Mouse (Mus musculus) cerebellum, adult 11 months (tissue): Measurements from ENCODE around the gene H2al1g.
"Not testable (repeated sequence)": the region's sequence is repeated elsewhere in the genome, so short reads cannot be mapped to it uniquely, and the experiment has no call there.

ENCODE experiments used
- DNase-seq: peaks from one replicate; pipeline ENCODE4 v3.0.0; 2022

Gene H2al1g

DNA sequence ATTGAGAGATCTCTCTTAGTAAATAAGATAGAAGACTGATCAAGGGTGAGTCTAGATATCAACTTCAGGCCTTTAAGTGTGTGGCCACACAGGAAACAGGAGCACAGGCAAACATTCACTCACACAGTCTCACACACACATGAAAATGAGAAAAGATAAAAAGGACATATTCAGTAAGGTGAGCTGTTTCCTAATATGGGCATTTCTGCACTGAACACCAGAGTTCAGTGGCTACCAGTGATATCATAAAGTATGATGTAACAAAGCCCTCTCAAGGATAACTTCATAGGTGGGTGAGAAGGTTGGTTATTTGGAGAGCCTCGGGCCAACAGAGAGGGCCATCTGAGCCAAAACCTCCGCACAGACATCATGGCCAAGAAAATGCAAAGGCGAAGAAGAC is at the start of gene H2al1g:
H2al1g (plus strand) TSS at position 301 of the 400 bp plus-strand sequence.
- not testable (repeated sequence) for DNase-seq

DNA sequence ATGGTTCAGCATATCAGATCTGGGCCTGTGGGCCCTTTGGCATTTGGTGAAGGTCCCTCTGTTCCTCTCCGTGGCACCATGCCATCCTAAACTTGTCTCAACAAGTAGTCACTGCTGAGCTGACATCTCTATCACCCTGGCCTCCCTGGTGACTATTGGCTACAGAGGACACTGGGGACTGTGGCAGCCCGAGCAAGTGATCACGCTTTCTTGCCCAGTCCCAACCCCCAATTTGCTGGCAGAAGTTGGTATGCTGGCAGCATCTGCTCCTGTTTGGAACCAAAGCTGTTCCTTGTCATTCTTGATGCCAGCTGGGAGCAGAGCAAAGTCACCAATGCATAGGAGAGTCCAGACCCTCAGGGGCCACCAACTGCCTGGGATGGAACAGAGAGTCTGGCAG is 49.0 kb upstream of the H2al1g start:
- DNase-seq = peak; percentile 10

DNA sequence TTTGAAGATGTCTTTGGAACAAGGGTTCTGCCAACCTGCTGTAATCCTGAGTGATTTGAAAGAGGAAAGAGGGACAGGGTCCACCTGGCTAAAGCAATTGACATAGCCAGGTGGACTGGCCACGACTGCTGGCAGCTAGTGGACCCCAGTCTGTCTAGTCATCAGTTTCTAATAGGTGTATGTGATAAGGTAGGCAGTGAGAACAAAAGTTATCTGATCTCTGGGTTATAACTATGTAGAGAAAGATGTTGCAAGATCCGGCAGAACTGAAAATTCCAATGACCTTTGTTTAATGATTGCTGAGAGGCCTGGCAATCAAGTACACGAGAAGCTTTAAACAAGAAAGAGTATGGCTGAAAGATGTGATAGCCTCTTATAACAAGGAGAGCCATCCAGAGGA is 44.9 kb upstream of the H2al1g start:
- no peak for DNase-seq

DNA sequence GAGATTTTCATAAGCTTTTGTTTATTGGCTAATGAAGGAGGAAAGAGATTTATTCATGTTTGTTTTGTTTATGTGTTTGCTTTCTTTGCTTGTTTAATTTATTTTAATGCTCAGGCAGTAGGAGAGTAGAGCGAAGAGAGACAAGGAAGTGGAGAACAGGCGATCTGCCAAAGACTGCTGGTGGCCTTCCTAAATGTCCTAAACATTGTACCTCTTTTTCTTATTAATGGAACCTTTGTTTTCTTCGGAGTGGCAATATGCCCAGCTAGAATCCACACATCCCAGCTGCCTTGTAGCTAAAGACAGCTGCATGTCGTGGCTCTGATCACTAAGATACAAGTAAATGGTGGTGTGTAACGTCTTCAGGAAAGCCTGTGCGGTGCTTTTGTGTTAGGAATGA is 41.0 kb upstream of the H2al1g start:
- no peak for DNase-seq

DNA sequence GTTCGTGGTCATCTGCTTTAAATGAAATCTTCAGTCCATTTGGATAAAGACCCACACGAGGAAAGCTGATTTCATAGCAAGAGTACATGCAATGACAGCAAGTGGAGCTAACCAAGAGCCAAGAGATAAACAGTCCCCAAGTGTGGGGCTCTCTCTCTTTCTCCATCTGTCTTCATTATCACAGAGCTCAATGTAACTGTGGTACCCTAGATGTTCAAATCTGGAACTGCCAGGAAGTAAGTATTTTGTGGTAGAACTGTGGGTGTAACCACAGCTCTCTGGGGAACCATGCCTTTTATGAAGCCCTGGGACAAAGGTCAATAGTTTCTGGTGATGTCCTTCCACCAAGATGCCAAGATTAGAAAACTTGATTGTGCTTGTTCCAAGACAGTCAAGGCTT is 37.3 kb upstream of the H2al1g start:
- no peak for DNase-seq

DNA sequence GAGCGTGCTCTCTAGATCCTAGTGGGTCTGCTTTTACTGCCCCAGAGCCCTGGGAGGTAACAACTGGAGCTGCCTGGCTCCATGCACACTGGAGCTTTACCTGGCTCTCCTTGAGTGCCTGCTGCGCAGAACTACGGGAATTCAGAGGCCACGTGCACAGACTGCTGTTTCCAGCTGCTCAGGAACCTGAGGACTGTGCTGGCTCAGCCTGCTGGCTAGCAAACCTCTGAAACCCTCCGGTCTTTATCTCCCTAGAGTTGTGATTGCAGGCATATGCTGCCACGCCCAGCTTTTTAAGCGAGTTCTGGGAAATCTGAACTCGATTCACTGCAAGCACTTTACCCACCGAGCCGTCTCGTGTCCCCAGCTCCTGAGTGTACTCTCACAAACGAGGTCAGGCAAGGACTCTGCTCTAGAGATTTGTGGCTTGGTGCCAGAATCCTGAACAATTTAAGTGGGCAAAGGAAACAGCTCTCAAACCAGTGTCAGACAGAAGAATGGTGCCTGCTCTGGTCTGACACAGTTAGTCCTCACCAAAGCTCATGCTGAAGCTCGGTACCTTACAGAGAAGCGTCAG is 29.7 kb upstream of the H2al1g start:
- no peak for DNase-seq

DNA sequence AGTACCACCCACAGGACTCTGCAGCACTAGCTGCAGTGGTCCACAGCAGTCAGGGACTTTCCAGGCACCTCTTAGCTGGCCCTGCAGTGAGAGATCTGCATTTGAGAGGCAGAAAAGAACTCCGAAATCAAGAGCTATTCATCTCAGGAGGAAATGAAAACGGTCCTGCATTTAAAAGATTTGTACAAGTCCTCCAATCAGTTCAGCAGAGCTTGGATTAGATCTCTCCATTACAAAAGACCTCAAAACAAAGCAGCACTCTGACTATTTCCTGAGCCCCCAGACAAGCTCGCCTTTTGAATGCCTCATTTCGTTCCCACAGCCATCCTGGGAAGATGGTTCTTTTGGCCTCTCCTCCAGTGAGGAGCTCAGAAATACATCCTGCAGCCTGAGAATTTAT is 28.8 kb upstream of the H2al1g start:
- DNase-seq = no peak

DNA sequence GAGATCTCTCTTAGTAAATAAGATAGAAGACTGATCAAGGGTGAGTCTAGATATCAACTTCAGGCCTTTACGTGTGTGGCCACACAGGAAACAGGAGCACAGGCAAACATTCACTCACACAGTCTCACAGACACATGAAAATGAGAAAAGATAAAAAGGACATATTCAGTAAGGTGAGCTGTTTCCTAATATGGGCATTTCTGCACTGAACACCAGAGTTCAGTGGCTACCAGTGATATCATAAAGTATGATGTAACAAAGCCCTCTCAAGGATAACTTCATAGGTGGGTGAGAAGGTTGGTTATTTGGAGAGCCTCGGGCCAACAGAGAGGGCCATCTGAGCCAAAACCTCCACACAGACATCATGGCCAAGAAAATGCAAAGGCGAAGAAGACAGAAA is 19.1 kb upstream of the H2al1g start, which contains the start of gene H2al1a:
H2al1a (plus strand) TSS at position 301 of the 400 bp plus-strand sequence.
- DNase-seq = not testable (repeated sequence)

DNA sequence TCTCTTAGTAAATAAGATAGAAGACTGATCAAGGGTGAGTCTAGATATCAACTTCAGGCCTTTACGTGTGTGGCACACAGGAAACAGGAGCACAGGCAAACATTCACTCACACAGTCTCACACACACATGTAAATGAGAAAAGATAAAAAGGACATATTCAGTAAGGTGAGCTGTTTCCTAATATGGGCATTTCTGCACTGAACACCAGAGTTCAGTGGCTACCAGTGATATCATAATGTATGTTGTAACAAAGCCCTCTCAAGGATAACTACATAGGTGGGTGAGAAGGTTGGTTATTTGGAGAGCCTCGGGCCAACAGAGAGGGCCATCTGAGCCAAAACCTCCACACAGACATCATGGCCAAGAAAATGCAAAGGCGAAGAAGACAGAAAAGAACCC is 15.9 kb upstream of the H2al1g start, which contains the start of gene H2al1b:
H2al1b (plus strand) TSS at position 301 of the 400 bp plus-strand sequence.
- not testable (repeated sequence) for DNase-seq

DNA sequence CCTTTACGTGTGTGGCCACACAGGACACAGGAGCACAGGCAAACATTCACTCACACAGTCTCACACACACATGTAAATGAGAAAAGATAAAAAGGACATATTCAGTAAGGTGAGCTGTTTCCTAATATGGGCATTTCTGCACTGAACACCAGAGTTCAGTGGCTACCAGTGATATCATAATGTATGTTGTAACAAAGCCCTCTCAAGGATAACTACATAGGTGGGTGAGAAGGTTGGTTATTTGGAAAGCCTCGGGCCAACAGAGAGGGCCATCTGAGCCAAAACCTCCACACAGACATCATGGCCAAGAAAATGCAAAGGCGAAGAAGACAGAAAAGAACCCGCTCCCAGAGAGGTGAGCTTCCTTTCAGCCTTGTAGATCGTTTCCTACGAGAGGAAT is 12.7 kb upstream of the H2al1g start, which contains the start of gene H2al1c:
H2al1c (plus strand) TSS at position 301 of the 400 bp plus-strand sequence.
- DNase-seq = not testable (repeated sequence)

DNA sequence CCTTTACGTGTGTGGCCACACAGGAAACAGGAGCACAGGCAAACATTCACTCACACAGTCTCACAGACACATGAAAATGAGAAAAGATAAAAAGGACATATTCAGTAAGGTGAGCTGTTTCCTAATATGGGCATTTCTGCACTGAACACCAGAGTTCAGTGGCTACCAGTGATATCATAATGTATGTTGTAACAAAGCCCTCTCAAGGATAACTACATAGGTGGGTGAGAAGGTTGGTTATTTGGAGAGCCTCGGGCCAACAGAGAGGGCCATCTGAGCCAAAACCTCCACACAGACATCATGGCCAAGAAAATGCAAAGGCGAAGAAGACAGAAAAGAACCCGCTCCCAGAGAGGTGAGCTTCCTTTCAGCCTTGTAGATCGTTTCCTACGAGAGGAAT is 9.5 kb upstream of the H2al1g start, which contains the start of gene H2al1d:
H2al1d (plus strand) TSS at position 301 of the 400 bp plus-strand sequence.
- DNase-seq = not testable (repeated sequence)

DNA sequence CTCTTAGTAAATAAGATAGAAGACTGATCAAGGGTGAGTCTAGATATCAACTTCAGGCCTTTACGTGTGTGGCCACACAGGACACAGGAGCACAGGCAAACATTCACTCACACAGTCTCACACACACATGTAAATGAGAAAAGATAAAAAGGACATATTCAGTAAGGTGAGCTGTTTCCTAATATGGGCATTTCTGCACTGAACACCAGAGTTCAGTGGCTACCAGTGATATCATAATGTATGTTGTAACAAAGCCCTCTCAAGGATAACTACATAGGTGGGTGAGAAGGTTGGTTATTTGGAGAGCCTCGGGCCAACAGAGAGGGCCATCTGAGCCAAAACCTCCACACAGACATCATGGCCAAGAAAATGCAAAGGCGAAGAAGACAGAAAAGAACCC is 6.4 kb upstream of the H2al1g start, which contains the start of gene H2al1e:
H2al1e (plus strand) TSS at position 301 of the 400 bp plus-strand sequence.
- DNase-seq = not testable (repeated sequence)

DNA sequence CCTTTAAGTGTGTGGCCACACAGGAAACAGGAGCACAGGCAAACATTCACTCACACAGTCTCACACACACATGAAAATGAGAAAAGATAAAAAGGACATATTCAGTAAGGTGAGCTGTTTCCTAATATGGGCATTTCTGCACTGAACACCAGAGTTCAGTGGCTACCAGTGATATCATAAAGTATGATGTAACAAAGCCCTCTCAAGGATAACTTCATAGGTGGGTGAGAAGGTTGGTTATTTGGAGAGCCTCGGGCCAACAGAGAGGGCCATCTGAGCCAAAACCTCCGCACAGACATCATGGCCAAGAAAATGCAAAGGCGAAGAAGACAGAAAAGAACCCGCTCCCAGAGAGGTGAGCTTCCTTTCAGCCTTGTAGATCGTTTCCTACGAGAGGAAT is 3.2 kb upstream of the H2al1g start, which contains the start of gene H2al1f:
H2al1f (plus strand) TSS at position 301 of the 400 bp plus-strand sequence.
- DNase-seq = not testable (repeated sequence)

DNA sequence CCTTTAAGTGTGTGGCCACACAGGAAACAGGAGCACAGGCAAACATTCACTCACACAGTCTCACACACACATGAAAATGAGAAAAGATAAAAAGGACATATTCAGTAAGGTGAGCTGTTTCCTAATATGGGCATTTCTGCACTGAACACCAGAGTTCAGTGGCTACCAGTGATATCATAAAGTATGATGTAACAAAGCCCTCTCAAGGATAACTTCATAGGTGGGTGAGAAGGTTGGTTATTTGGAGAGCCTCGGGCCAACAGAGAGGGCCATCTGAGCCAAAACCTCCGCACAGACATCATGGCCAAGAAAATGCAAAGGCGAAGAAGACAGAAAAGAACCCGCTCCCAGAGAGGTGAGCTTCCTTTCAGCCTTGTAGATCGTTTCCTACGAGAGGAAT is 3.1 kb downstream of the H2al1g start, which contains the start of gene H2al1h:
H2al1h (plus strand) TSS at position 301 of the 400 bp plus-strand sequence.
- DNase-seq = not testable (repeated sequence)

DNA sequence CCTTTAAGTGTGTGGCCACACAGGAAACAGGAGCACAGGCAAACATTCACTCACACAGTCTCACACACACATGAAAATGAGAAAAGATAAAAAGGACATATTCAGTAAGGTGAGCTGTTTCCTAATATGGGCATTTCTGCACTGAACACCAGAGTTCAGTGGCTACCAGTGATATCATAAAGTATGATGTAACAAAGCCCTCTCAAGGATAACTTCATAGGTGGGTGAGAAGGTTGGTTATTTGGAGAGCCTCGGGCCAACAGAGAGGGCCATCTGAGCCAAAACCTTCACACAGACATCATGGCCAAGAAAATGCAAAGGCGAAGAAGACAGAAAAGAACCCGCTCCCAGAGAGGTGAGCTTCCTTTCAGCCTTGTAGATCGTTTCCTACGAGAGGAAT is 6.3 kb downstream of the H2al1g start, which contains the start of gene H2al1i:
H2al1i (plus strand) TSS at position 301 of the 400 bp plus-strand sequence.
- not testable (repeated sequence) for DNase-seq

DNA sequence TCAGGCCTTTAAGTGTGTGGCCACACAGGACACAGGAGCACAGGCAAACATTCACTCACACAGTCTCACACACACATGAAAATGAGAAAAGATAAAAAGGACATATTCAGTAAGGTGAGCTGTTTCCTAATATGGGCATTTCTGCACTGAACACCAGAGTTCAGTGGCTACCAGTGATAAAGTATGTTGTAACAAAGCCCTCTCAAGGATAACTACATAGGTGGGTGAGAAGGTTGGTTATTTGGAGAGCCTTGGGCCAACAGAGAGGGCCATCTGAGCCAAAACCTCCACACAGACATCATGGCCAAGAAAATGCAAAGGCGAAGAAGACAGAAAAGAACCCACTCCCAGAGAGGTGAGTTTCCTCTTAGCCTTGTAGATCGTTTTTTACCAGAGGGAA is 9.5 kb downstream of the H2al1g start, which contains the start of gene H2al1j:
H2al1j (plus strand) TSS at position 301 of the 400 bp plus-strand sequence.
- DNase-seq = not testable (repeated sequence)

DNA sequence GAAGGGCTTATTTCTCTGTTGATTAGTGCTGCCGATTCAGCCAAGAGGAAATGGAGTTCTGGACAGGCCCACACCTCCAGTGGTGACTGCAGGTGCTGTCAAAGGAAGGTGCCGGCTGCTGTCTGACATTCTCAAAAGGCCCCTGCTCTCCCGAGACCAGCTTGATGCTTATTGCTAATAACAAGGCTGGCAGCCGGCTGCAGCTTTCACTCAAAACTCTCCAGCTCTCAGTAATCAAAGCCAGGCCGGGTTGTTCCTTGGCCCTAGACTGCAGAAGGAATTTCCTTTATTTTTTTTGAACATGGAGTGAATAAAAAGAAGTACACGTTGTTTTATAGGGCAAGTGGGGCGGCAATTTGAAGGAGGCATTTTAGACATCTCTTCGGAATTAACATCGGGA is 27.7 kb downstream of the H2al1g start:
- DNase-seq = peak; percentile 8

DNA sequence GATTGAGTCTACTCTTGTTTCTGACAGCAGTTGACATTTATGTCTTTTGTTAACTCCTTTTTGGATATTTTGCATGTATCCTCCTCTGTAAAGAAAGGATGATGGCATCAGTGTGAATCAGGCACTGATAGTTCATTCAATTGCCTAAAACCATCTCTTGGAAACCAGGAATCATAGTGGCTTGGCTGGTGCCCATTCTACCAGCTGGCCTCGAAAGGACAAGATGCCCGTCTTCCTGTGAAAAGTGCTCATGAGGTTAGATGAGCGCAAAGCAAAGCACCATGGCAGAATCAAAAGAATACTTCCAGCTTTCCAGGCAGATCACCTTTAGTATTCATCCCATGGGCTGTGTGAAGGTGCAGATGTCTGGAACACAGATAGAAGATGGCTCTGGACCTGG is 28.7 kb downstream of the H2al1g start:
- peak; percentile 31 for DNase-seq

DNA sequence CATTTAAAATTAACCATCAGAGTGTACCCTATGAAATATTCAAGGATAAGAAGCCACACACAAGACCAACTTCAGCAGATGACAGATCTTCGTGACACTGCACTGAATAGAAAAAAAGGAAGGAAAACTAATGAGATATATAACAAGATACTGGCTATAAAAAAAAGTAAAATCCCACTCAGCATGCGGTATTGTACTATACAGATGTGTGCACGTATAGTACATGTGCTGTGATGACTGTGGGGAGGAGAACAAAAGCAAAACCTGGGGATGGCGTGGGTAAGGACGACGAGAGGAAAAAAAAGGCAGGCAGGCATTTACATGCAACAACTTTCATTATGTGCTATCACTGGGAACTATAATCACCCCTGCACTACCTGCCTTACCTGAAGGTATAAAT is 42.8 kb downstream of the H2al1g start:
- DNase-seq = no peak

DNA sequence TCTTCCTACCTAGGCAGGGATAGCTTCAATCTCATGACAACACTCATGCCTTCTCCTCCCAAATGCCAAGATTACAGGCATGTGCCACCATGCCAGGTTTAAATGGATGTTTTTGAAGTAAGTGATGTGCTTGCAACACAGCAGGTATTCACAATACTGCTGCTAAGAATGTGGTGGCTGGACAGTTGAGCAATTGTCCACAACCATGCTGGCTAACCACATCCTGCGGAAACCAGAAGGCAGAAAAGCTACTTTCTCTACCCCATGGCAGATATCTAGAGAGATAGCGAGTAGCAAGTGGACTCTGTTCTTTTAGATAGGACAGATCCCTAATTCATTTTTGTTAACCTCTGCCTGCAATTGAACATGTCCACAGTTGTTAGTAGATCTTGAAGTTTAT is 43.2 kb downstream of the H2al1g start:
- DNase-seq = no peak

DNA sequence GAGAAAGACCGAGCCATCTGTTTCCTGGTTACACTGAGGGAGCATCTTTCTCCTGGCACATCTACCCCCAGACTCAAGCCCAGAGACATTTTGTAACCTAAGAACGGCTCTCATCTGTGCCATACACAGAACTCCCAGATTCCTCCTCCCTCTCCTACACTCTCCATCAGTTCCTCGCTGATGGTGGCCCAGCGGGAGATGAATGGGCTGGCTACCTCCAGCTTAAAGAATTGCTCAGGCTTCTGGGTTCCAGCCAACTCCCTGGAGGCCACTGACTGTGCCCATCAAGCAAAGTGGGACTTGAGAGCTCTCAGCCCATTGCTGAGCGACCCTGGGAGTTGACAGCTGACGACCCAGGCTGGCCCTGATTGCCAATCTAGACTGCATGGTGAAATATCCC is 45.8 kb downstream of the H2al1g start:
- DNase-seq = peak; percentile 37

DNA sequence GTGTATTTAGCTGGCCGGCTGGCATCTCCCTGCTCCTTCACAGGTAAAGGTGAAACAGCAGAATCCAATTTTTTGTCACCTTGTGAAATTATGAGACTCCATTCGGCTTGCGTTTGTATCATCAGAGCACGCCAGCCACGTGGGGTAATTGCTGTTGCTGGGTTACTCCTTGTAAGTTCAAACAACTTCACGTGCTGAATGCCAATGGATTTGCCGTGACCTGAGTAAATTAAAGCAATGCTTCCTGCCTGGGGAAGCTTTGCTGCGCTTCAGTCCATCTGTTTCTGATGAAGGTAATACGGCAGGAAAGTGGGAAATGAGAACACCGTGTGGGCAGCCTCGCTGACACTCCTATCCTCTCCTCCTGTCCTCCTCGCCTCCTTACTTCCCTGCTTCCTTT is 47.1 kb downstream of the H2al1g start:
- DNase-seq = no peak
